Mouse (Mus musculus) stomach, postnatal 0 days (tissue): ENCODE measurements at regions not wholly inside any gene's neighbourhood (a gene's known extent, or its start where the extent isn't known, plus 50 kb on each side); places are given as distances from the start of the nearest gene placed in this dataset.

Experiments
- CTCF ChIP-seq: IDR thresholded peaks from 2 replicates; pipeline ENCODE4 v1.5.1; 2016; ENCODE audit warnings: antibody characterized with exemption, low read depth, mild to moderate bottlenecking, moderate library complexity
- EP300 ChIP-seq: optimal IDR thresholded peaks from 2 replicates; pipeline ENCODE3; 2016; ENCODE audit warnings: antibody characterized with exemption

GRCm38 (mm10) chr13:101910687-101911086 is 142.7 kb upstream of the Pik3r1 start:
- TF ChIP-seq CTCF (no peak), EP300 (no peak)
